Mouse (Mus musculus) embryo, embryonic 11 days (tissue): Measurements from ENCODE around the gene Ncor2.
A peak's percentile ranks its signal among the peaks of the same experiment; 100 is the strongest.

Source experiments
- DNase-seq: peaks from one replicate; pipeline ENCODE4 v3.0.0-alpha.2; 2015

Gene Ncor2

DNA sequence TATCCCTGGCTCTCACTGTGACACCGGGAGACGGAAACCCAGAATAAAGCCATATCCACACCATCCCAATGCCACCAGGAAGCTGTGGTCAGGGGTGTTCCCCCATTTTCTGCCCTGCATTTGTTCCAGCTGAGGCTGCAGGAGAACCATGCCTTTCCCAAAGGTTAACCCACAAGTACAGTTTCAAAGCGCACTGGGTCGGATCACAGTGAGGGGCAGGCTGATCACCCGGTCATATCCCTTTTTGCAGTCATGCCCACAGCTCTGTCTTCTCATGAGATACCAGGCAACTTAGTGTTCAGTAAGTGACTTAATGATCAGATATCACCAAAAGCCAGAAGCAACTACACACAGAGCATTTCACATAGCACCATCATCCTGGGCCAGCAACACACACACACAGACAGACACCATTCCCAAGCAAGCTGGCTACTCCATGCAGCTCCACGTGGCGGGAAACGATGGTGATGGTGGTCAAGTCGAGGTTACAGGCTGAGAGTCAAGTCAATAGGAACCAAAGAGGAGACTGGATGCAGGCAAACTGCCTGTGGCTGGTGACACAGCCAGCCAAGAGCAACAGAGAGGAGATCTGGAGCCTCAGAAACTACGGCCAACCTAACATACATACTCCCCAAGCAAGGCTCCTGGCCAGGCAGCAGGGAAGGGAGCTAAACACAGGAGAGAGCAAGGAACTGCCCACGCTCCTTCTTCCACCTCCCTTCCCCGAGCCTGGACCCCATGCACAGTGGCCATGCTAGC lies 35.7 kb downstream of the Ncor2 start:
- no peak for DNase-seq

DNA sequence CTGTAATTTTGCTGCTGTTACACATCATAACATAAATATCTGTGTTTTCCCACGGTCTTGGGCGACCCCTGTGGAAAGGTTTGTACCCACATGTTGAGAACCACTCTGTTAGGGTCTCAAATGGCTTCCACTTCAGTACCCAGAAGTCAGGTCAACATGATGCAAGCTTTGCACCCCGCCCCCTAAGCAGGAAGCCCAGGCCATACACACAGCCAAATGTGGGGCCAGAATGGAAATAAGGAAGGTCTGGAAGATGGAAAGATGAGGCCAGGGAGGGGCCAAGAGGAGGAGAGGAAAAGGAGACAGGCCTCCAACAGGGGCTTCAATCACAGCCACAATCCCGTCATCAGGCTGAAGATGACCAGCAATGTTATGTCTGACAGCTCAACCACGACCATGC lies 37.1 kb downstream of the Ncor2 start:
- DNase-seq: no peak

DNA sequence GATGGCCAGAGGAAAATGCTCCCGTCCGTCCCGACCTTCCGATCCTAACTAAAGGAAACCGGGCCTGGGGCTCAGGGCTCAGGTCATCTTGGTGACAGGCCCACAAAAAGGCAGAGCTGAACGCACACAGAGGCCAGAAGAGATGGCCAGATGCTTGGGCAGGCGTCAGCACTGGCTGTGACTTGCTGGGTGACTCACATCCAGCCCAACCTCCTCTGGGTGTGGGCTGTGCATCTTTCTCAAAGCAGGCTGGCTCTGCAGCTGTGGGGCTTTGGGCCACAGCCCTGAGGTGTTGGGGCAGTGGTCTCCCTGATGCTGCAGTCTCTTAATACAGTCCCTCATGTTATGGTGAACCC lies 37.5 kb downstream of the Ncor2 start:
- no peak for DNase-seq

DNA sequence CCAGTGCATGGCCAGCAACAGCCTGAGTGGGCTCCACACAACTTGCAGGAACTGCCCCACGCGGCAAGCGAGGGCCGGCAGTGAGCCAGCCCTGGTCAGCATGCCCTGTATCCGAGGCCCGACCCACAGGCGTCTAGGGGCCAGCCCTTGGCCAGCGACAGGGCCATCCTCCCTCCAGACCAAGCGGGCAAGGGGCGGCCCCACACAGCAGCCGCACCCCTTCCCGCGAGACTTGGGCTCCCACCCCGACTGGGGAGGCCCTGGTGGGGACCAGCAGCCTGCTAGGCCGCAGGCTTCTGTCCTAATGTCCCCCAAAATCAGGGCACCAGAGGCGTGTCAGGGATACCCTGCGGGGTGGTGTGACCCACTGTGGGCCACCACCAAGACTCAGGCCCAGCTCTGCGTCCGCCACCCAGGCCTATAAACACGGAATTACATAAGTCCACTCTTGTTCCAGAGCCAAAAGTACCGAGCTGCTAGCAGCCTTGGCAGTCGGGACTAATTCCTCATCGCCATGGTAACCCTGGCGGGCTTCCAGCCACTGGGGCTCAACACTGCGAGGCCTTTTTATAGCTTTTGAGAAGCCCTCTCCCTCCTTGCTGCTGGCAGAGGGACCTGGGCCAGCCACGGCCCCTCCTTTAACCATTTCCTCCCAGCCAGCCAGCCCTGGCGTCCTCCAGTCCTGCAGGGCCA lies 38.0 kb downstream of the Ncor2 start:
- DNase-seq: peak; percentile 94

DNA sequence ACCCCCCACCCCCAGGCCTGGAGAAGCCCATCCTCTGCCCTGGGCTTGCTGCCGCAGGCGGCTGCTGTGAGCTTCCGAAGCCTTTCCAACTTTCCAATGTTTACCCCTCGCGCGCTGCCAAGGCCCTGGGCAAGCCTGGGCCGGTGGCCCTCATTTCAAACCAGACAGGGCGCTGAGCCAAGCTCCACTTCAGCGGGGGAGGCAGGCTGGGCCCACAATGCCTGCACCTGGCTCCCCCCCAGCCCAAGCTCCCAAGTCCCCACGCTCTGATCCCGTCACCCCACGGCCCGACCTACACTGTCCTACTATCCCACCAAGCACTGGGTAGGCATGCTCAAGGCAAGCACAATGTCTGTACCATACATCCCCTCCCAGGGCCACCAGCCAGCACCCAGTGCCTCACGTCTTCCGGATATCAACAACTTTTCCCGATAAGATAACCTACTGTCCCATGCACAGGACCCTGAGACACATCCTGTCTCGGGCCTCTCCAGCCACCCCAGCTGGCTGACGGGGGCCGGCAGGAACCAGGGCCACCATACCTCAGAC lies 38.8 kb downstream of the Ncor2 start:
- no peak for DNase-seq

DNA sequence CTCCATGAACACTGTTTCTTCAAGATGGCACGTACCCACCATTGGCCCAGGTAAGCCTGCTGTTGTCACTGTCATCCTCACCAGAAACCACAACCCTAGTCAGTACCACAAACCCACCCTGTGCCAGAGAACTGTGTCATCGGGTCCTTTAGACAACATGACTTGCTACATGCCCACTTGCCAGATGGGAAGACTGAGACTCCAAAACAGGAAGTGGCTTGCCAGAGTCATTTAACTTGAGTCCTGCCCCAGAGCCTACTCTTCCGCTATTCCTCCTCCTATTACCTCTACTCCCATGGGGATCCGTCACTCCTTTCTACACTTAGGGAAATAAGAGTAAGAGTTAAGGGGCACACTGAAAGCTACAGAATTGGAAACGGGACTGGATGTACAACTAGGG lies 39.4 kb downstream of the Ncor2 start:
- DNase-seq: no peak

DNA sequence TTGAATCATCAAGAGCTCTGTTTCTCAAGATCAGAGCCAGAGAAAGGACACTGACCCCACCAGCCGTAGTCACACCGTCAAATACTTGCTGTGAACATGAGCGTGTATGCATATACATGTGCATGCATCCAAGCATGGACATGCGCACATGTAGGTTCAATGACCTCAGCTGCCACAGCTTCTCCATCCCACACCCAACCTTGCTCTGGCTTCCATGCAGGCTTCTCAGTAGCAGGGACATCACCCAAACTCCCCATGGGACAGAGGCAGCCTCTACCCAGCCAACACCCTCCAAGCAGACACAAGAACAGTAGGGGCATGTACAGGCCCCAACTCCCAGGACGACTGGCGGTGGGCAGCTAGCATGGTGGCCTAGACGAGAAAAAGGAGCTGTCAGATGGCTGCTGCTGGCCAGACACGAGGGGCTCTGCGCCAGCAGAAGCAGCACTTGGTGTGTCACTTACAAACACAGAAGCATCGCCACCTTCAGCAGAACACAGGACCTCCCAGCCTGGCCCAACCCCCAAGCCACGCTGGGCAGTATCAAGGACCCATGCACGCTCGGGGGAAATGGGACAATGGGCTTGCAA lies 40.1 kb downstream of the Ncor2 start:
- no peak for DNase-seq

DNA sequence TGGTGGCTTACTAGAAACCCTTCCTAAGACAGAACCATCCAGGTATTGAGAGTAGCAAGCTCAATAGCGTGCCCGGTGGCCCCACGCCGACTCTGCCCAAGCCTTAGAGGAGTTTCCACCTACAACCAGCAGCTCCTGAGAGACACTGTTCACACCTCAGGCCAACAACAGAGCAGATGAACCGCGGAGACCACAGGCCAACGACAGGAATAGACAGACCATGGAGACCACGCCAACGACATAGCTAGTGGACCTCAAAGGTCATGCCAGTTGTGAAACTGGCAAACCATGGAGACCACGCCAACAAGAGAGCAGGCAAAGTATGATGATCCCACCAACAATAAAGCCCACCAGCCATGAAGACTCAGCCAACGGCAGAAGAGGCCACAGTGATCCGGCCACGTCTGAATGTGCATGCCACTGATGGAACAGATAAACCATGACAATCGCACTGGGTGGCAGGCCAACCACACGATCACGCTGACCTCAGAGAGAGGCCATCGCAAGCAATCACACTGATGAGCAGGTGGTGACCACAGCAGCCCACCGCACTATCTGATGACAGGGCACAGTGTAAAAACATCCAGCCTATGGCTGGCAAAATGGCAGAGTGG lies 41.2 kb downstream of the Ncor2 start:
- no peak for DNase-seq

DNA sequence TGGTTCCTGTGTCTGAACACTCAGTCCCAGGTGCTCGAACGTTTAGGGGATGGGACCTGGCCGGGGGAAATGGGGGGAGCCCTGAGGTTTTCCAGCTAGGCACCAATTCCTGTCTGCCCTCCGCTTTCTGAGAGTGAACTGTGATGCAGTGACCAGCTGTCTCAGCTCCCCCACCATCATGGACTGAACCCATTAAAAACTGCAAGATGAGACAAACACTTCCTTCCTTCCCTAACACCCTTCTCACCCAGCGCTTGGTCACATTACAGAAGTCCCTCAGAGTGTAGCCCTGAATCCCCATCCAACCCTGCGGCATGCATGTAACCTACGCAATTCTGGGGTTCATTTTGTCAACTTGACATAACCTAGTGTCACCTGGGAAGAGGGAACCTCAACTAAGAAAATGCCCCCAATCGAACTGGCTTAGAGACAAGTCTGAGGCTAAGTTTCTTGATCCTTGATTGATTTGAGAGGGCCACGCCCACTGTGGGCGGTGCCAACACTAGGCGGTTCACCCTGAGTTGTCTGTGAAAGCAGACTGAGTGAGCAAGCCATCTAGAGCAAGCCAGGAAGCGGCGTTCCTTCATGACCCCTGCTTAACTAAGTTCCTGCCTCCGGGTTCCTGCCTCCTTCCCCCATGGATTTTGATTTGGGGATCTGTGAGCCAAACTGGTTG lies 41.9 kb downstream of the Ncor2 start:
- DNase-seq: peak; percentile 53

DNA sequence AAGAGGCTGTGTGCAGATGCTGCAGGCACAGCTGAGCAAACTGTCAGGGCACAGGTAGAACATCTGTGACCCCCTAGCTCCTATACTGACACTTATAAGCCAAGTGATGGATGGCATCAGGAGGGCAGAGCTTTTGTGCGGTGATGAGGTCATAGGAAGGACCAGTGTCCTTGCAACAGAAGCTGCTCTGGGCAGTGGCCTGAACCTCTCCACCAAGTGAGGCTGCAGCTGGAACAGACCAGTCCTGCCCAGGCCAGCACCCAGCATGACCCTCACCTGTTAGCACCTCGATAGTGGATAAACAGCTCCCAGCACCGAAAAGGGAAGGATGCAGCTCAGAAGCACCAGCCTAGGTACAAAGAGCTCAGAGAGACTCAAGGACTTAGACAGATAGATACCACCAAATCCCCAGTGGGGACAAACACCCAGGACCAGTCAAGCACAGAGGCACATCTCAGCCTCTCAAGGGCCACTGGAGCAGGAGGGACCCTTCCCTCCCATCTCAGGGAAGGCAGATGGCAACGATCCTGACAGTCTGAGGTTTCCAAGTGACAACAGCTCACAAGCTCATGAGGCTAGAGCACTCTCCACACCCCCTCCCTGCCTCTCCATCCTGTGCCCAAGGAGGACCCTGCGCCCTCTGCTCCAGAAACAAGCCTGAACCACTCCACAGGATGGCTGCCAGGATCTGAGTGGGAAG lies 42.6 kb downstream of the Ncor2 start:
- DNase-seq: no peak

DNA sequence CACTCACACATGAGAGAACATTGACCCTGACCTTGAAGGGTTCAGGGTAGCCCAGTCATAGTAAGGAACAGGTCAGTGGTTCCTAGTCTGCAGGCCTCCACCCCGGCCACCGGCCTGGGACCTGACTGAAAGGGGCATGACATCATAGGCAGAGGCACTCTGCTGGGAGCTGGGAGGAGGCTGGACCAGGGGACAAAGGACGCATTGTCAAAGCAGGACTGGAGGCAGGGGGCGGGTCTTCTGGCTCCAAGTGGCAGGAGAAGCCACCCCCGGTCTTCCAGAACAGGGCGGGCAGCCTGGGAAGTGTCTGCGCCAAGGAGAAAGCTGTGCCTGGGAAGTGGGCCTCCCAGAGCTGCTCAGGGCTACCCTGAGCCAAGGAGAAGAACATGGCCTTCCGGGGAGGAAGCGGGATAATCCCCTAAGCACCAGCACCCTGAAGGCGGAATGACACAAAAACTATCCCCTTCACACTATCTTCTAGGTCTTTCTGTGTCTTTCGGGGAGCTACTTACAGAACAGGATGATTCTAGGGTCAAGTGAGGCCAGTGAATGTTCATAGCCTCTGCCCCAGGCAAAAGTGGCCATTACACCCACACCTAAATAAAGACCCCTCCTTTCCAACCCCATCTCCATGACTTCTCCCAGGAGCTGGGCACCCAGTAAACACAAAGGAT lies 44.1 kb downstream of the Ncor2 start:
- peak; percentile 92 for DNase-seq

DNA sequence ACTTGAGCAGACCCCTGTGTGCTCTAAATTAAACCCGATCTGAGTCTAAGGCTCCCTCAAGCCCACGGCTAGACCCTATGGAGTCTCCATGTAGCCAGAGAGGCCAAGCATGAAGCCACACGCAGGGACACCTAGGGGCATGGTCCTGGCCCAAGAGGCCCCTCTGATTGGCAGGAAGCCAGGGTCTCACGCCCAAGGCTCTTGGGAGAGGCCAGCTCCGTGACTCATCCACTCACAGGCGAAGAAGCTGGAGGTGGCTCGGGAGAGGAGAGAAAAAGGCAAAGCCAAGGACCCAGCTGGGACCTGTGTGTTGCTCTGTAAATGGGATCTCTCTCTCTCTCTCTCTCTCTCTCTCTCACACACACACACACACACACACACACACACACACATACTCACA lies 44.6 kb downstream of the Ncor2 start:
- no peak for DNase-seq

DNA sequence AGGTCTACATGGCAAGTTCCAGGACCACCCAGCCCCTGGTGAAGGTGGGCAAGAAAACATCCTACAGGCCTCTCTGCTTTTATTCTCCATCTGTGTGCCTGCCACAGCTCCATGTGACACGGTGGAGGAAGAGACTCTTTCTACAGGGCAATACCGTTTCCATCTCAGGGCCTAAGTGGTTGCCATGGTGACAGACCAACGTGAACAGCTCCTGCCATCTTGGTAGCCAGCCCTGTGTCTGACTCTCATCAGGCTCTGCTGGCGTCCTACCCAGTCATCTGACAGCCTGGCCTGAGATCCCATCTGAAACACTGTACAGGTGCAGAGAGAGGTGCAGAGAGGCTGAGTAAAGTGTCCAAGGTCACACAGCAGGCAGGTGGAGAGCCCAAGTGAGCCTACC lies 45.4 kb downstream of the Ncor2 start:
- DNase-seq: no peak

DNA sequence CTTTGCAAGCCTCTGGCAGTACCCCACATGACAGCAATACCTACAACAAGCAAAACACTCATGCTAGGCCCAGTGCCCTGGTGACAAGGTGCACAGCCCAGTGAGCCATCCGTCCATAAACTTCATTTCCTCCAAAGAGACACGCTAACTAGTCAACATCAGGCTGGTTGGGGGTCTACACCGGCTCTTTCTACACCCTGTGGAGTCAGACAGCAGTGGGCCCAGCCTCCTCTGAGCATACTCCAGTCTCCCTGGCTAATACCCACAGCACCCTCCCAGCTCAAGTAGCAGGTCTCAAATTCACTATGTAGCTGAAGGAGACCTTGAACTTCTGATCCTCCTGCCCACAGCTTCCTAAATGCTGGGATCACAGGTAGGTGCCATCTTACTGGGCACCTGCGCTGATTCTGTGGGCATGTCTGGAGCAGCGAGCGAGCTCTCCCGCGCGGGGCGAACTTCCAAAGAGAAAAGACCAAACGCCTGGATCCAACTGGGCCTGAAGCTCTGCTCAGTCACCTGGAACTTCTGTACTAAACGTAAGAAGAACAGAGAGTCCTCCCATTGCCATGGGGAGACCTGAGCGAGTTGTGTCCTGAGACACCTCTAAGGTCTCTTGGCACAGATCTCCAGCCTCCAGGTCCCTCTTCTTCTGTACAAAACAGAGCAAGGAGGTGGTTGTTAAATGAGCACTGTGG lies 46.3 kb downstream of the Ncor2 start:
- no peak for DNase-seq

DNA sequence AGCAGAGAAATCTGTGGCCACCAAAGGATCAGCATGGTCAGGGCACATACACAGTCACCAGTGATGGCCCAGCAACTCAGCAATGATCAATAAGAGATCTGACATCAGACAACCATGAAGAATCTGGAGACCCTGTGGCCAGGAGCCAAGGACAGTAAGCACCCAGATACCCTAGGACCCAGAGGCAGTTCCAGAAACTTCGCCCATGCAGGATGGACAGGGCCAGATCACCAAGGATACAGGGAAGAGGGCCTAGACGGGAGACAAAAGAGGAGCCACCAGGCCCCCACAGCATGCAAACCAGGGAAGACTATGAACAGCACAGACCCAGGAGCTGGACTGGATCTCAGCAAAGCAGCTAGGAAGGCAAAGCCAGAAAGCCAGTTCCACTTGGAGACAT lies 47.0 kb downstream of the Ncor2 start:
- DNase-seq: no peak

DNA sequence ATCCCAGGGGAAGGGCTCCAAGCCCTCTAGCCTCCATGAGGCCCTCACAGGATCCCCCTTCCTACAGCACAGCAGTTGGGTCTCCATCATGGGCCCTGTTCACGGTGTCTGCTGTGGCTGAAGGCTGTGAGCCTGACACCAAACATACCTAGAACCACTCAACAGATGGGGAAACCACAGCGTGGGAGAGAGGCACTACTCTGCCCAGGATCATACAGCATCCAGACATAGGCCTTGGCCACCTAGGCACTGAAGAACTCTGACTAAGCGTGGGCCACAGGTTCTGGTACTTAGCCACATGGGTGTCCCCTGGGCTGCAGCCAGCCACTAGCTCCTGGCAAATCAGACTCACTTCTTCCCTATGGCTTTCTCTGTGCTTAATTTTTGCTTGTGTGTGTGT lies 48.6 kb downstream of the Ncor2 start:
- no peak for DNase-seq

DNA sequence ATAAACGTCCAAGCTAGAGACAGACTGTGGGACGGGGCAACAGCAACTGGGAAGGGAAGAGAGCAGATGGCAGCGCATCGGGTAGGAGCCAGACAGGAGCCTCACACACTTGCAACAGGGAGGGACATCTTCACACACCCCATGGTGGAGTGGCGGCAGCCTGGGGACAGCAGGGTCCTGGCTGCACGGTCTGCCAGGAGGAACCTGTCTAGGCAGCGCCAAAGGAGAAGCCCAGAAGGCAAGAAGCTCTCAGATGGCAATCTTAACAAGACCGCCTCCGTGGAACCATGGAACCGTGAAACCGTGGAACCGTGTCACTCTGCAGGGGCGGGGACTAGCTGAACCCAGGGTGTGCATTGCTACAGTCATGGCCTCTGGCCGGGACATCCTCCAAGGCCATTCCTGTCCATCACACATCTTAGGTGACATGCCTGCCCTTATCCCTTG lies 50.1 kb downstream of the Ncor2 start:
- DNase-seq: no peak

DNA sequence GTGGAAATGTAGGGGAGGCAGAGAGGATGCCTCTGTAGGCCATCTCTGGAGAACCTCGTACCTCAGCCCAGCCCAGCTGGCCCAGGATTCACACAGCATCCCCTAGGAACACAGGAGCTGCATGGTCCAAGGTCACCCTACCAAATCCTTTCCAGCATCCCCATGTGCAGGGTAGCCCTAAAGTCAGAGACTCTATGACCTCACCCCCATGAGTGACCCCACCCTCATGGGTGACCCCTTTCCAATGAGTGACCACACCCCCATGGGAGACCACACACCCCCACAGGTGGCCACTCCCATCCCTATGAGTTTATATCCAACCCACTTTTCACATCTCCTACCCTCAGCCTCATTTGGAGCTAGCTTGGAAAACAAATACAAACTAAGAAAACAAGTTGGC lies 51.1 kb downstream of the Ncor2 start:
- no peak for DNase-seq

DNA sequence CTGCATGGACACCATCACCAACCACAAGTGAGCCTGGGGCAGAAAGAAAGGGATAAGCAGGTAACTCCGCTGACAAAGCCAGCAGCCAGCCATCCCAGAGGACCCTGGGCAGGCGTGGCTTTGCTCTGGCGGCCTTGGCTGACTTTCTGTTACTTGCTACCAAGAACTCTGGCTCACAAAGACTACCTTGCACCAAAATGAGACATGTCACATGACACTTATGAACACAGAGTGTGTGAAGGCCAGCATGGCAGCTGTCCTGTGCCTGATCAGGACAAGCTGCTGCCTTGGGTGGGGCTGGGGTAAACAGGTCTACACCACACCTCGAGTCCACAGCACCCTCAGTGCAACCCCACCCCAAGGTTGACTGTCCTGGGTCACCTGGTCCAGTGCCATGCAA lies 51.6 kb downstream of the Ncor2 start:
- no peak for DNase-seq

DNA sequence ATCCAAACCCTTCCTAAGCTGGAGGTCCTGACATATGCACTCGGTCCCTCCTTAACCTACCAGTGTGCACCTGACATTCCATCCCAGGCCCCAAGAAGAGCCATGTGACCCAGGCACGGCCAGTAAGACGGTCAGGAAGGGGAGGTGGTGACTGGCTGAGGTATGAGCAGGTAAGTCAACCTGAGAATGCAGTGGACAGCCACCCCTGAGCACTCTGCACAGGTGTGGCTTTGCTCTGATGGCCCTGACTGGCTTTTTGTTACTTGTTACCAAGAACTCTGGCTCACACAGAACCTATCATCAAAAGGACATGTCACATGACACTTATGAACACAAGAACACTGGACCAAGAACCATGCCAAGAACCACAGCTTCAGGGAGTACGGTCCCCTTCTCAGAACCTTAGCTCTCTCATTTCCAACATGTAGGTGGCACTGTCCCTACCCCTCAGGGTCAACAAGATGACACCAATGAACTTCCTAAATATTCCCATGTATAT lies 53.0 kb downstream of the Ncor2 start:
- no peak for DNase-seq

DNA sequence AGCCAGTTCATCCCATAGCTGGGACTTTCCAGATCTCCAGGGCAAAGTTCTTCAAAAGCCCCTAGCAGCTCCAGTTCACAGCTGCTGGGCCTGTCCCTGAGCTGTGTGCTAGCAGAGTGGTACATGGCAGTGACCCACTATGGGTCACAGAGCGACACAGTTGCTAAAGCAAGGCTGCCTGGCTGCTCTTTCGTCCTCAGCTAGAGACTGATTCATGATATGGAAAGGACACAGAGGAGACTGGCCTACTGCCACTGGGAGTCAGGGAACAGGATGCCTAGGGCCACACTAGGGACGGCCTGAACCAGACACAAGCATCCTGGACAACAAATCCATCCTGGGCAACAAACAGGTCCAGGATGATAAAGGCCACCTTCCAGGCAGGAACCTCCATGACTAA lies 53.8 kb downstream of the Ncor2 start:
- DNase-seq: no peak
